Mouse (Mus musculus) kidney, postnatal 0 days (tissue): ENCODE measurements at regions not wholly inside any gene's neighbourhood (a gene's known extent, or its start where the extent isn't known, plus 50 kb on each side); places are given as distances from the start of the nearest gene placed in this dataset.
A peak's percentile ranks its signal among the peaks of the same experiment; 100 is the strongest.
"Not testable (repeated sequence)": the region's sequence is repeated elsewhere in the genome, so short reads cannot be mapped to it uniquely, and the experiment has no call there.

Experiments
- ATAC-seq: fragments of 200-750 bp; cut with Nextera tagmentation; replicated peaks from 2 replicates; pipeline ENCODE4 v1.8.0; 2017; ENCODE audit warnings: low read depth, moderate number of reproducible peaks, moderate TSS enrichment, moderate library complexity; ENCODE audit not compliant: low FRiP score
- DNase-seq: peaks from one replicate; pipeline ENCODE4 v3.0.0-alpha.2; 2016; ENCODE audit warnings: low spot score
- H3K27ac ChIP-seq: fragments of 300-500 bp; sonication (generic); 2 replicates; pipeline ENCODE4 v1.5.1; 2014; ENCODE audit warnings: mild to moderate bottlenecking
- H3K27me3 ChIP-seq: fragments of 300-500 bp; sonication (generic); 2 replicates; pipeline ENCODE4 v1.6.1; 2014; ENCODE audit warnings: low read length, mixed read lengths; ENCODE audit not compliant: insufficient read depth
- H3K36me3 ChIP-seq: fragments of 300-500 bp; sonication (generic); 2 replicates; pipeline ENCODE4 v1.6.1; 2014; ENCODE audit warnings: low read length, mixed read lengths; ENCODE audit not compliant: insufficient read depth
- H3K4me1 ChIP-seq: fragments of 300-500 bp; sonication (generic); replicated peaks from 2 replicates; pipeline ENCODE4 v1.6.1; 2014; ENCODE audit warnings: antibody characterized with exemption, low read length, mixed read lengths; ENCODE audit not compliant: insufficient read depth
- H3K4me2 ChIP-seq: fragments of 300-500 bp; sonication (generic); 2 replicates; pipeline ENCODE4 v1.6.1; 2014; ENCODE audit warnings: mild to moderate bottlenecking, low read length, moderate library complexity, mixed read lengths
- H3K4me3 ChIP-seq: fragments of 300-500 bp; sonication (generic); replicated peaks from 2 replicates; pipeline ENCODE4 v1.5.1; 2014; ENCODE audit warnings: low read depth, low read length
- H3K9ac ChIP-seq: fragments of 300-500 bp; sonication (generic); 2 replicates; pipeline ENCODE4 v1.6.1; 2014; ENCODE audit warnings: low read depth, low read length
- H3K9me3 ChIP-seq: fragments of 300-500 bp; sonication (generic); replicated peaks from 2 replicates; pipeline ENCODE4 v1.6.1; 2016; ENCODE audit warnings: low read length, inconsistent platforms, mixed read lengths
- CTCF ChIP-seq: IDR thresholded peaks from 2 replicates; pipeline ENCODE4 v1.5.1; 2016; ENCODE audit warnings: antibody characterized with exemption, low read depth, mild to moderate bottlenecking, moderate library complexity
- WGBS: fragments of 180-500 bp; shearing (Covaris S2); extraction: QIAGEN DNeasy Blood & Tissue Kit; methylation state at CpG from one replicate; pipeline ENCODE4 v1.1.7; 2014; 5-methylcytosine and 5-hydroxymethylcytosine counted together

GRCm38 (mm10) chrX:103129347-103129746 lies 57.1 kb downstream of the Nap1l2 start:
- not testable (repeated sequence) for H3K4me1 ChIP-seq, H3K9ac ChIP-seq, H3K4me2 ChIP-seq, H3K4me3 ChIP-seq, H3K27me3 ChIP-seq, H3K36me3 ChIP-seq, ATAC-seq, DNase-seq, H3K9me3 ChIP-seq, H3K27ac ChIP-seq
- 69% methylated on average over 21 of the region's 21 CpGs for WGBS

GRCm38 (mm10) chrX:103109181-103109580 lies 77.3 kb downstream of the Nap1l2 start:
- Histone ChIP-seq H3K4me1 (no peaks in the 10 kb centered on the region), H3K9ac (no peak overlapping the region), H3K36me3 (no peaks in the 10 kb centered on the region), H3K4me3 (no peak overlapping the region), H3K9me3 (no peaks in the 10 kb centered on the region), H3K27me3 (no peaks in the 10 kb centered on the region), H3K27ac (no peak overlapping the region), H3K4me2 (no peak overlapping the region)
- WGBS = 17% methylated on average over 1 of the region's 1 CpGs
- TF ChIP-seq CTCF = peak; percentile 70
- DNase-seq (peak; percentile 42), ATAC-seq (no peak)

- H3K4me3 ChIP-seq, H3K4me1 ChIP-seq, H3K36me3 ChIP-seq, H3K27ac ChIP-seq, H3K27me3 ChIP-seq, DNase-seq, H3K4me2 ChIP-seq, H3K9me3 ChIP-seq, H3K9ac ChIP-seq: not testable (repeated sequence)
- 50% methylated on average over 1 of the region's 50 CpGs for WGBS
- ATAC-seq = peak; percentile 61
Measured at GRCm38 (mm10) chrX:103067730-103068621, 118.5 kb downstream of the Nap1l2 start.

GRCm38 (mm10) chrX:103067107-103067506 lies 119.3 kb downstream of the Nap1l2 start:
- H3K4me1 ChIP-seq, H3K27ac ChIP-seq, H3K36me3 ChIP-seq, H3K9me3 ChIP-seq, DNase-seq, H3K9ac ChIP-seq, H3K4me2 ChIP-seq, H3K27me3 ChIP-seq, H3K4me3 ChIP-seq: not testable (repeated sequence)
- ATAC-seq = 0 out of 2 replicates have a peak, but pooled peaks have one; percentile 53
- WGBS = no CpG with 5 or more reads among the region's 45 CpGs

- Histone ChIP-seq H3K4me2 (peak overlapping the region; percentile 45), H3K27ac (peak overlapping the region; percentile 63; the same call in 1 of the 2 replicates), H3K36me3 (no peaks in the 10 kb centered on the region), H3K27me3 (no peaks in the 10 kb centered on the region), H3K4me3 (peak overlapping the region; percentile 39), H3K4me1 (no peaks in the 10 kb centered on the region), H3K9ac (0 out of 2 replicates have a peak overlapping the region, but pooled peaks have one; percentile 35), H3K9me3 (no peaks in the 10 kb centered on the region)
- 15% methylated on average over 22 of the region's 22 CpGs for WGBS
- TF ChIP-seq CTCF = no peak
- DNase-seq = peak; percentile 80
- peak; percentile 52; the same call in 1 of the 2 replicates for ATAC-seq
Measured at GRCm38 (mm10) chrX:103026256-103027028, 98.3 kb downstream of the 1700018G05Rik start.

- TF ChIP-seq CTCF = peak; percentile 53
Measured at GRCm38 (mm10) chrX:103025495-103025894, 97.3 kb downstream of the 1700018G05Rik start.

GRCm38 (mm10) chrX:103013425-103014057 lies 85.4 kb downstream of the 1700018G05Rik start:
- H3K4me2 ChIP-seq, H3K9ac ChIP-seq, H3K27ac ChIP-seq, H3K4me1 ChIP-seq, H3K27me3 ChIP-seq, H3K36me3 ChIP-seq, H3K9me3 ChIP-seq, DNase-seq, H3K4me3 ChIP-seq: not testable (repeated sequence)
- WGBS = no CpG with 5 or more reads among the region's 61 CpGs
- ATAC-seq = peak; percentile 18; the same call in 1 of the 2 replicates

More at GRCm38 (mm10) chrX:103025495-103025894, 97.3 kb downstream of the 1700018G05Rik start:
- H3K27ac ChIP-seq, H3K9me3 ChIP-seq, H3K36me3 ChIP-seq, H3K27me3 ChIP-seq, H3K4me2 ChIP-seq, H3K9ac ChIP-seq, ATAC-seq, H3K4me1 ChIP-seq, H3K4me3 ChIP-seq: not testable (repeated sequence)
- peak; percentile 27 for DNase-seq
- WGBS = 34% methylated on average over 3 of the region's 3 CpGs

- not testable (repeated sequence) for DNase-seq, H3K27me3 ChIP-seq, H3K27ac ChIP-seq, H3K4me3 ChIP-seq, H3K9ac ChIP-seq, H3K4me2 ChIP-seq, H3K36me3 ChIP-seq, H3K9me3 ChIP-seq, H3K4me1 ChIP-seq
- peak; percentile 63; the same call in 1 of the 2 replicates for ATAC-seq
- WGBS = no CpG with 5 or more reads among the region's 56 CpGs
Measured at GRCm38 (mm10) chrX:103012298-103013243, 84.4 kb downstream of the 1700018G05Rik start.
